Mouse (Mus musculus) liver, embryonic 12.5 days (tissue): ENCODE results near the gene Rnf11. TPM values are rescaled to one million over a fixed set of nuclear protein-coding genes. Genes with fewer than 3 reads are reported as not detected.
"Not testable (repeated sequence)": the region's sequence is repeated elsewhere in the genome, so short reads cannot be mapped to it uniquely, and the experiment has no call there.

Source experiments
- ATAC-seq: fragments of 200-750 bp; cut with Nextera tagmentation; 2 replicates; pipeline ENCODE4 v1.8.0; 2017; ENCODE audit warnings: moderate number of reproducible peaks, mild to moderate bottlenecking, moderate library complexity
- H3K27ac ChIP-seq: fragments of 300-500 bp; sonication (generic); 2 replicates; pipeline ENCODE4 v1.5.1; 2016; ENCODE audit warnings: mild to moderate bottlenecking
- H3K27me3 ChIP-seq: fragments of 300-500 bp; sonication (generic); replicated peaks from 2 replicates; pipeline ENCODE4 v1.6.1; 2016; ENCODE audit warnings: mild to moderate bottlenecking, moderate library complexity
- H3K36me3 ChIP-seq: fragments of 300-500 bp; sonication (generic); 2 replicates; pipeline ENCODE4 v1.6.1; 2016; ENCODE audit warnings: mild to moderate bottlenecking, moderate library complexity
- H3K4me1 ChIP-seq: fragments of 300-500 bp; sonication (generic); 2 replicates; pipeline ENCODE4 v1.6.1; 2016
- H3K4me2 ChIP-seq: fragments of 300-500 bp; sonication (generic); 2 replicates; pipeline ENCODE4 v1.6.1; 2016; ENCODE audit warnings: mild to moderate bottlenecking, moderate library complexity
- H3K4me3 ChIP-seq: fragments of 300-500 bp; sonication (generic); 2 replicates; pipeline ENCODE4 v1.5.1; 2016; ENCODE audit warnings: mild to moderate bottlenecking, moderate library complexity
- H3K9ac ChIP-seq: fragments of 300-500 bp; sonication (generic); 2 replicates; pipeline ENCODE4 v1.6.1; 2016; ENCODE audit warnings: mild to moderate bottlenecking, moderate library complexity
- H3K9me3 ChIP-seq: fragments of 300-500 bp; sonication (generic); replicated peaks from 2 replicates; pipeline ENCODE4 v1.6.1; 2016; ENCODE audit warnings: mild to moderate bottlenecking, moderate library complexity
- WGBS: fragments of 180-500 bp; shearing (Covaris S2); methylation state at CpG from one replicate; pipeline ENCODE4 v1.1.7; 2016; ENCODE audit not compliant: insufficient replicate concordance; 5-methylcytosine and 5-hydroxymethylcytosine counted together
- polyA plus RNA-seq: library from polyadenylated mRNA; unstranded; fragments of >200 nt; fragmentation: Nextera tagmentation; extraction: Ambion mirVana; gene quantifications from 2 replicates; pipeline ENCODE4 v1.2.1, GENCODE M21; 2016

Rnf11 gene
- polyA plus RNA-seq, 1 experiment from 2014 or later = 41.3 TPM

DNA sequence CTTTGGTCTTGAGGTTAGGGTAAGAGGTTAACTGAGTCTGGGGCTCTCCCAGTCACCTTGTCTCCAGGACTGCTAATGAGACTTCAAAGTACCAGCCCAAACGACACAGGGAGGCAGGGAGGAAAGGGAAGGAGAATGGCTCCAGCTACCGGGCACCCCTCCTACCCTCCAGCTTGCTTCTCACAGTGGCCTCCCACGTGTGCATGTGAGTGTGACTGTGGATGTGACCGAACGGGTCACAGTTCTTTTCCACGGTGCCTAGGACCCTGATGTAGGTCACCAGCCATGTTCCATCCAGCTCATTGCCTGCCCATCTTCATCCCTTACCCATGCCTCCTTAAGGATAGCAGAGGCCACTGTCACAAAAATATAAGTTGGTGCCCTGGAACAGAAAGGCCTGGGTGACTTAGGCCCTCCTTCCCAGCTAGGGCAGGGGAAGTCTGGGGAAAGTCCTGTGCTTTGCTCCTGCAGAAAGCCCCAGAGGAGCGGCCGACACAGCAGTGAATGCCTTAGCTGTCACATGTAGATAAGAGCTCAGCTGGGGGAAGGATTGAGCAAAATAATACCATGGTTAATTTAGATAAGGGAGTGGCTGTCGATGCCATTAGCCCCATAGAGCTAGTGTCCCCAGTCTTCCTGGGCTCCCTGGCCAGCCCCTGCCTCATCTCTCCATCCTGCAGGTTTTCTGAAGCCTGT, 73.7 kb downstream of the Rnf11 start:
- peak; percentile 89 for ATAC-seq
- Histone ChIP-seq H3K36me3 (0 out of 2 replicates have a peak, but pooled peaks cover 5% of the 10 kb centered on the region), H3K27ac (peak overlapping the region; percentile 99), H3K9me3 (no peaks in the 10 kb centered on the region), H3K9ac (peak overlapping the region; percentile 79), H3K27me3 (no peaks in the 10 kb centered on the region), H3K4me2 (peak overlapping the region; percentile 91), H3K4me1 (peaks cover 86% of the 10 kb centered on the region), H3K4me3 (peak overlapping the region; percentile 44)
- WGBS = 32% methylated on average over 9 of the region's 9 CpGs

DNA sequence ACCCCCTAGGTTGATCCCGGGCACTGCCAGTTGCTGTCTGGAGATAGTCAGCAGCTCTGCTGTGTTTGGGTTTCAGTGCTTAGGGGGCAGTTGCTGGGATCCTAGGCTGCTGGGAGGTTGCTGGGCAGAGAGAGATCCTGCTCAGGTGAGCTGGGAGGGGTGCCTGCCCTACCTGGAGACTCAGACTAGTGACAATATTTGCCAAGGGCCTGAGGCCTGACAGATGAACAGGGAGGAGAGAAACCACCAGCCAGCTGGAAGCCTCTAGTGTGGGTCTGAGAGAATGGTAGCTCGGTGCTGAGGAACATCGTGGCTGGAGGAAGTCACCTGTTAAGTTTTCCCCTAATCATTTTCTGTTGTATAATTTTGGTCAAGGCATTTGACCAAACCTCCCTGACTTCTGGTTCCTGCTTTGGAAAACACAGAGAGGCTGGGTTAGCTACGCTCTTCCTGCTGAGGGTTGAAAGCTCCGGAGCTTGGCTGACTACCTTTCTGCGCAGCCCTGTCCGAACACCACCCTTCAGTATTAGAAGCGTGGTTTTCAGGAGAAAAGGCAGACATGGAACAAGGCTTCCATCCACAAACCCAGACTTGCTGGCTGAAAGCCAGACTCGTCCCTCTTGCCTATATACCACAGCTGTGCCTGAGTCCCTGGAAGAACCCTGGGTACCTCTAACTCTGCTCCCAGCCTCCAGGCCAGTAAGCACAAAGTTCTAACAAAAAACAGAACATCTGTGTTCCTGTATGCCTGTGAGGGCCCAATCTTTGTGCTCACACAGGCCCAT, 76.6 kb downstream of the Rnf11 start:
- H3K4me3 ChIP-seq = peak overlapping the region; percentile 76
- WGBS = 80% methylated on average over 9 of the region's 9 CpGs
- H3K9me3 ChIP-seq = no peaks in the 10 kb centered on the region
- peaks cover 84% of the 10 kb centered on the region for H3K4me1 ChIP-seq
- H3K9ac ChIP-seq = peak overlapping the region; percentile 90
- no peaks in the 10 kb centered on the region for H3K27me3 ChIP-seq
- H3K36me3 ChIP-seq = peaks cover 23% of the 10 kb centered on the region
- peak overlapping the region; percentile 91 for H3K4me2 ChIP-seq
- H3K27ac ChIP-seq = peak overlapping the region; percentile 99
- no peak for ATAC-seq

DNA sequence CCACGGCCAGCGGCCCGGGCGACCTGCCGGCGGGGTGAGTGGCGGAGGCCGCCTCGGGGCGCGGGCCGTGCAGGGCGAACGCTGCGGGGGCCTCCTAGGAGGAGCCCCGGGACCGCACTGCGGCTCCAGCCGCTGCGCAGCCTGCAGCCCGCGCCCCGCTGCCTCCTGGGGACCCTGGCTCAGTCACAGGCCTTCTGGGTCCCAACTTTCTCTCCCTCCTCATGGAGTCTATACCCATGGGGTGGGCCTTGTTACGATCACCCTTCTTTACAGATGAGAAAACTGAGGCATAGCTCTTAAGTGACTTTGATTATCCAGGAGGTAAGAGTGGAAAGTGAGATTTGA, 77.4 kb downstream of the Rnf11 start:
- Histone ChIP-seq H3K4me1 (peaks cover 76% of the 10 kb centered on the region), H3K27ac (peak overlapping the region; percentile 99), H3K27me3 (no peaks in the 10 kb centered on the region), H3K9me3 (no peaks in the 10 kb centered on the region), H3K36me3 (peaks cover 31% of the 10 kb centered on the region), H3K9ac (peak overlapping the region; percentile 90), H3K4me3 (peak overlapping the region; percentile 76), H3K4me2 (peak overlapping the region; percentile 91)
- ATAC-seq = no peak
- 4% methylated on average over 22 of the region's 24 CpGs for WGBS

DNA sequence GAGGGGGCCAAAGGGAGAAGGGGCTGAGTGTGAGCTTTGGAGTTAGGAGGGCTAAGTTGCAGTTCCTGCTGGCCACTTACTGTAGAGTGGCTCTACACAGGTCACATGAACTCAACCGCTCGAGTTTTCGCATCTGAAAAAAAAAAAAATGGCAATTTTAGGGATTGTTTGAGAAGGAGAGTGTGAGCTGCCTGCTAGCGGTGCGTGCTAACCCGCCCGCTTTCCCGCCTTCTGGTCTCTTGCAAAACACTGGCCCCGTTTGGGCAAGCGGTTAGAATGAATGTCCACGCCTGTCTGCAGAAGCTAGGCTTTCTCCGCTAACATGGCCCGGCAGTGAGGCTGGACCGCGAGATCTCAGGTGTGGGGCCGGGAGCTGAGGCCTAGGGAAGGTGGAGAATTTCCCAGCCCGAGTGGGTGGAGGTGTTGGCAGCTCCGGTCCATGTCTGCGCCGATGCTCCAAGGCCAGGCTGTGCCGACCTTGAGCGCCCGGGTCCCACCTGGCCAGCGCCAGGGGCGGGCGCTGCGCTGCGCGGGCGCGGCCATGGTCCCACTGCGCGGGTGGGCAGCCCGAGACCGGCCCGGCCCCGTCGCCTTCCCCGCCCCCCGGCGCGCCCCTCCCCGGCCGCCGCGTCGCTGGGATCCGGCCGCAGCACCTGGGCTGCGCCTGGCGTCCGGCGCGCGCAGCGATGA, 77.9 kb downstream of the Rnf11 start, which contains the start of gene Ttc39a:
Ttc39a (plus strand) TSS at position 138 of the 690 bp plus-strand sequence.
- Histone ChIP-seq H3K4me3 (peak within 1 kb of the TSS; percentile 76), H3K36me3 (peaks cover 36% of the 10 kb centered on the region), H3K4me1 (peaks cover 71% of the 10 kb centered on the region), H3K4me2 (peak within 1 kb of the TSS; percentile 91), H3K9ac (peak within 1 kb of the TSS; percentile 90), H3K27ac (peak within 1 kb of the TSS; percentile 99), H3K27me3 (no peaks in the 10 kb centered on the region), H3K9me3 (no peaks in the 10 kb centered on the region)
- ATAC-seq = peak; percentile 44
- WGBS = under 1% methylated on average over 48 of the region's 56 CpGs

DNA sequence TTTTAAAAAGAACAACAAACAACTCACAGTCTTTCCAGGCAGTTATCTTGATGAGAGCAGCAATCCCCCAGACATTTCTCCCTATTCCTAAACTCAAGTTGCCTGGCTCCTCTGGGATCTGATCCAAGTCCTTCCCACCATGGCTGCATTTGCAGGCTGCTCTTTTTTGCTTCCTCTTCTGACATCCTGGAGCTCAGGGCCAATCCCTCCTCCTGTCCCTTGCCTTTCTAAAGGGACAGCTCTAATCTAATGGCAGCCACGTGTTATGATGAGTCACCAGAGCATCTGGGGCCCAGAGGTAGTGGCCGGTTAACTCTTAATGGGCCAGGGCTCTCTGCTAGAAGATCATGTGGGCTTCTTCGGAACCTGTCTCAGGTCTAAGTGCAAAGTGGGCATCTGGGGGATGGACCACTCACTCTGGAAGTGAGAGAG, 78.5 kb downstream of the Rnf11 start:
- Histone ChIP-seq H3K4me3 (peak overlapping the region; percentile 76), H3K4me1 (peaks cover 66% of the 10 kb centered on the region), H3K9me3 (no peaks in the 10 kb centered on the region), H3K27ac (peak overlapping the region; percentile 99), H3K27me3 (no peaks in the 10 kb centered on the region), H3K9ac (peak overlapping the region; percentile 90), H3K36me3 (peaks cover 40% of the 10 kb centered on the region), H3K4me2 (peak overlapping the region; percentile 91)
- WGBS = 1% methylated on average over 3 of the region's 3 CpGs
- peak; percentile 78 for ATAC-seq

DNA sequence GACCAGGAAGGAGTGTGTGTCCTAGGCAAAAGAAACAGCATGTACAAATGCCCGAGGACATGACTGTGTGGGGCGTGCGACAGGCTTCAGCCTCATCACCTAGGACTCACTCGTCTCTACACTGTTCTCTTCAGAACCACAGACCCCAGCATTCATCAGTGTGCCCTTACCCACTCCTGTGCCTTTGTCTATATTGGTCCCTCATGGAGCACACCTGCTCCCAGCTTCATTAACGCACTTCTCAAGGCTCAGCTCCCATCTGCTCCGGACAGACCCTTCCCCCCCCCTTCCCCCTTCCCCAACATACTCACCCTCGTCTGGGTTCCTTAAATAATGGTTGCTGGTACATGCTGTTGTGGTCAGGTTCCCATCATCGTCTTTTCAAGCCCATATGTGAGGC, 79.1 kb downstream of the Rnf11 start:
- Histone ChIP-seq H3K9ac (peak overlapping the region; percentile 90), H3K27me3 (no peaks in the 10 kb centered on the region), H3K27ac (peak overlapping the region; percentile 99), H3K4me3 (peak overlapping the region; percentile 76), H3K36me3 (peaks cover 46% of the 10 kb centered on the region), H3K9me3 (no peaks in the 10 kb centered on the region), H3K4me2 (peak overlapping the region; percentile 91), H3K4me1 (peaks cover 60% of the 10 kb centered on the region)
- 53% methylated on average over 8 of the region's 8 CpGs for WGBS
- ATAC-seq = peak; percentile 17

DNA sequence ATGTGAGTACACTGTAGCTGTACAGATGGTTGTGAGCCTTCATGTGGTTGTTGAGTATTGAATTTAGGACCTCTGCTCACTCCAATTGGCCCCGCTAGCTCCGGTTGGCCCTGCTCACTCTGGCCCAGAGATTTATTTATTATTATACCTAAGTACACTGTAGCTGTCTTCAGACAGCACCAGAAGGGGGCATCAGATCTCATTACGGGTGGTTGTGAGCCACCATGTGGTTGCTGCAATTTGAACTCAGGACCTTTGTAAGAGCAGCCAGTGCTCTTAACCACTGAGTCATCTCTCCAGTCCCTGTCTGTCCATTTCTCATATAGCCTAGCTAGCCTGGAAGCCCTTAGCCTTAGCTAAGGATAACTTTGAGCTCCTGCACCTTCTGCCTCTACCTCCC, 79.6 kb downstream of the Rnf11 start:
- 77% methylated on average over 3 of the region's 3 CpGs for WGBS
- Histone ChIP-seq H3K4me1 (peaks cover 55% of the 10 kb centered on the region), H3K36me3 (peaks cover 44% of the 10 kb centered on the region), H3K4me3 (peak overlapping the region; percentile 76), H3K9ac (peak overlapping the region; percentile 90), H3K4me2 (peak overlapping the region; percentile 91), H3K27ac (peak overlapping the region; percentile 99)
- not testable (repeated sequence) for H3K9me3 ChIP-seq, H3K27me3 ChIP-seq
- ATAC-seq = 0 out of 2 replicates have a peak, but pooled peaks have one; percentile 6

DNA sequence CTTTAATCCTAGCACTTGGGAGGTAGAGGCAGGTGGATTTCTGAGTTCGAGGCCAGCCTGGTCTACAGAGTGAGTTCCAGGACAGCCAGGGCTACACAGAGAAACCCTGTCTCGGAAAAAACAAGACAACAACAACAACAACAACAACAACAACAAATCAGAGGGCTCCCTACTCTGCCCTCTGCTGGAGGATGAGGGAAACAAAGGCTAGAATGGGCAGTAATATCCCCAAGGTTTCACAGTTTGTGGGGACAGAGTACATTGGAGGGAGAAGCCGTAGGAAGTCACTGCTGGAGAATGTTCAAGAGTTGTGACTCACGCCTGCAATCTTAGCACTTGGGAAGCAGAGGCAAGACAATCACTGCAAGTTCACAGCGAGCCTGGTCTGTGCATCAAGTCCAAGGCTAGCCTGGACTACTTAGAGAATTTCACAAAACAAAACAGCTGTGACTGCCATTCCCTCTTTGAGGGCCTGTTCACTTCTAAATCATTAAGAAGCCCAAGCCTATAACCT, 83.3 kb downstream of the Rnf11 start:
- WGBS = 59% methylated on average over 5 of the region's 5 CpGs
- Histone ChIP-seq H3K36me3 (peaks cover 41% of the 10 kb centered on the region), H3K9me3 (no peaks in the 10 kb centered on the region), H3K4me2 (no peak overlapping the region), H3K27ac (no peak overlapping the region), H3K4me3 (no peak overlapping the region), H3K27me3 (no peaks in the 10 kb centered on the region; the same call in 1 of the 2 replicates), H3K9ac (no peak overlapping the region), H3K4me1 (peaks cover 23% of the 10 kb centered on the region)
- no peak for ATAC-seq

Other genes with a start within 250 kb of the Rnf11 start
- gene Eps15, start 204.5 kb downstream of the Rnf11 start, polyA plus RNA-seq = 53.0 and 54.2 TPM in 2 replicates
- gene Ttc39a, start 78.1 kb downstream of the Rnf11 start, polyA plus RNA-seq = 12.9 and 13.7 TPM in 2 replicates
- not detected in 2 replicates for gene 4930522H14Rik, start 46.6 kb upstream of the Rnf11 start, polyA plus RNA-seq
- gene Cdkn2c, start 182.5 kb upstream of the Rnf11 start, polyA plus RNA-seq = 14.8 and 15.7 TPM in 2 replicates
- 31.3 and 31.4 TPM in 2 replicates for gene Faf1, start 191.9 kb upstream of the Rnf11 start, polyA plus RNA-seq